Mouse (Mus musculus): ENCODE results near the gene Acbd4.

GRCm38 (mm10) chr11:103114270-103114943 is 12.9 kb downstream of the Acbd4 start:
- TF ChIP-seq CTCF (conservative IDR thresholded peaks at IDR 0.05; ENCODE audit: low read length), result no peak
- TF ChIP-seq NANOG (IDR thresholded peaks at IDR 0.05; ENCODE audit: borderline replicate concordance, low read length), result no peak
- no peak for TF ChIP-seq POU5F1 (IDR thresholded peaks at IDR 0.05; ENCODE audit: borderline replicate concordance, low read length)

Measured in E14TG2a.4 (cell line).